Mouse (Mus musculus) urinary bladder, postnatal 14 days (tissue): Measurements from ENCODE around the gene Obox2.
"Not testable (repeated sequence)": the region's sequence is repeated elsewhere in the genome, so short reads cannot be mapped to it uniquely, and the experiment has no call there.

Experiments
- DNase-seq: peaks from one replicate; pipeline ENCODE4 v3.0.0; 2021; ENCODE audit warnings: low spot score

Gene Obox2

DNA sequence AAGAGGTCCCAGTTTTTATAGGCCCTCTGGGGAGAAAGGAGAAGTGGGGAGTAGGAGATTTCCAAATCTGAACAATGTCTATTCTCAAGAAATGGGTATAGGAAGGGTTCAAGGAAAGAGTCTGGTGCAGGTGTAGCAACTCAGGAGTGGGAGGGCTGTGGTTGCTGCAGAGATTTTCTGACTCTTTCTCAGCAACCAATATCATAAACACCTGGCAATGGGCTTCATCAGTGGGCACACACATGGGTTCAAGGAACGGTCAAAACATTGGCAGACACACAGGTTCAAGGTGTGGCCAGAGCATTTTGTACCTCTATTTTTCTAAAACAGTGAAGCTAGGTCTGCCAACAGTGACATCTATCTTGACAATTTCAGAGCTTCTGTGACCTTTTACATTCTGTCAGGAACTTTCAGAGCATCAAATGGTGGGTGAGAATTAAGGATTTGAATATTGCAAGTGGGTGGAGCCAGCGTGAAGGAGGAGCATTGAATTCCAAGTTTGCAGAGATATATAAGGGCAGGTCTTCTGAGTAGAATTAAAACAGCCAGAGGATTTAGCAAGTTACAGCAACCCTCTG, at the start of gene Obox2, which contains the start of gene Obox1:
Obox2 (plus strand) TSS at position 301 of the 578 bp plus-strand sequence.
Obox1 (plus strand) TSS at position 528 of the 578 bp plus-strand sequence.
- not testable (repeated sequence) for DNase-seq

DNA sequence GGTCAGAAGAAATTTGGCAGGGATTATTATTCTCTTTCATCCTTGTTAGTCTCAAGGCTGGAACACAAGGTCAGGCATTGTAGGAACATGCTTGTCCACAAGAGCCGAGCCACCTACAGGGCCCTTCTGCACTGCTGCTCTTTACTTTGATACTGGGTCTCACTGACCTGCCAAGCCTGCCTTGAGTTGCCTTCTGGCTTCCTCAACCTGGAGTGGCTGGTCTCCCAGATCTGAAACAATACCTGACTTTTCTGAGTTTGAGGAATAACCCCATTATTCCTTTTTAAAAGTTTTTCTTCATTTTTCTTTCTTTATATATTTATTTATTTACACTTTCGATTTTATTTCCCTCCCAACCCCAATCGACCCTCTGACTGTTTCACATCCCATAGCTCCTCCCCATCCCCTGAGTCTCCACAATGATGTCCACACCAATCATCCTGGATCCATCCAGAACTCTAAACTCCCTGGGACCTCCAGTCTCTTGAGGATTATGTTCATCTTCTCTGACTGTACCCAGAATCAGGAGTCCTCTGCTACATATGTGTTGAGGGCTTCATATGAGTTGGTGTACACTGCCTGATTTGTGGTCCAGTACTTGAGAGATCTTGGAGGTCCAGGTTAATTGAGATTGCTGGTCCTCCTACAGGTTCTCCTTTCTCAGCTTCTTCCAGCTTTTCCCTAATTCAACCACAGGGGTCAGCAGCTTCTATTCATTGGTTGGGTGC, 10.8 kb downstream of the Obox2 start:
- DNase-seq: not testable (repeated sequence)

DNA sequence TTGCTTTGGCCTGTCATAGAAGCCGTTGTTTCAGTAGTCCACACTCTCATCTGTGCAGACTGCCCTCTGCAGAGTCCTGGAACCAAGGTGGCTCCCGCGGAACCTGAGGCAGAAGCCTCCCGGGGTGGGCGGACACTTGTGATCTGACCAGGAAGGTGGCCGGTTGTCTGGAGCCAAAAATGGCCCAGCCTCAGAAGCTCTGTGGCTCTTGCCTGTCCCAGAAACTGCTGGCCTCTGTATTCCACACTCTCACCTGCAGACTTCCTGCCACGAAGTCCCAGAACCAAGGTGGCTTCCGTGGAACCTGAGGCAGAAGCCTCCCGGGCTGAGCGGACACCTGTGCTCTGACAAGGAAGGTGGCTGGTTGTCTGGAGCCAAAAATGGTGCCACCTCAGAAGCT, 18.3 kb downstream of the Obox2 start:
- DNase-seq: not testable (repeated sequence)

DNA sequence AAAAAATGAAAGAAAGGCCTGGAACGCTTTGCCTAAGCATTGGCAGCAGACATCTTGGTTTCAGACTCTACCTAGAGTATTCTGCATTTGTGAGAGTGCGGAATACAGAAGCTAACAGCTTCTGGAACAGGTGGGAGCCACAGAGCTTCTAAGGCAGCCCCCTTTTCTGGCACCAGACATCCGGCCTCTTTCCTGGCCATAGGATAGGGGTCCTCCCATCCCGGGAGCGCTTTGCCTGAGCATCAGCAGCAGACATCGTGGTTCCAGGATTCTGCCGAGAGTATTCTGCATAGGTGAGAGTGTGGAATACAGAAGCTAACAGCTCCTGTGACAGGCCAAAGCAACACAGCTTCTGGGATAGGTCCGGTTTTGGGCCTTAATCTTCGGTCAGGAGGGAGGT, 29.5 kb downstream of the Obox2 start:
- DNase-seq: not testable (repeated sequence)

DNA sequence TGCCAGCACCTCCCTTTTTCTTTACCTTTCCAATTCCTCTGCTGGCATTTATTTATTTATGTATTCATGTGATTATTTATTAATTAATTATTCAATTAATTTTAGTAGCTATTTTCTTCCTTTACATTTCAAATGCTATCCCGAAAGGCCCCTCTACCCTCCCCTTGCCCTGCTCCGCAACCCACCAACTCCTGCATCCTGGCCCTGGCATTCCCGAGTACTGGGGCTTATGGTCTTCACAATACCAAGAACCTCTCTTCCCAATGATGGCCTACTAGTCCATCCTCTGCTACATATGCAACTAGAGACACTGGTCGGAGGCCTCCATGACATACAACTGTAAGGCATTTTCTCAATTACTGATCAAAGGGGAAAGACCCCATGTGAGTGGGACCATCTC, 37.0 kb downstream of the Obox2 start:
- DNase-seq: not testable (repeated sequence)
